Mouse (Mus musculus) myocyte (in vitro differentiated cells): ENCODE measurements around the gene Baz2b. TPM values are rescaled to one million over a fixed set of nuclear protein-coding genes. Genes with fewer than 3 reads are reported as not detected.

Experiments used
- H3K27me3 ChIP-seq: one replicate; pipeline ENCODE4 v1.6.1; 2011; ENCODE audit not compliant: control insufficient read depth, insufficient read depth, insufficient read length
- H3K36me3 ChIP-seq: one replicate; pipeline ENCODE4 v1.6.1; 2011; ENCODE audit not compliant: control insufficient read depth, insufficient read depth
- H3K4me2 ChIP-seq: one replicate; pipeline ENCODE4 v1.6.1; 2011; ENCODE audit warnings: low read depth, control low read depth
- H3K4me3 ChIP-seq: one replicate; pipeline ENCODE4 v1.5.1; 2011; ENCODE audit warnings: mild to moderate bottlenecking, control low read depth, moderate library complexity
- H3K79me2 ChIP-seq: one replicate; pipeline ENCODE4 v1.6.1; 2011; ENCODE audit not compliant: control insufficient read depth, insufficient read depth
- H3ac ChIP-seq: one replicate; pipeline ENCODE4 v1.6.1; 2011; ENCODE audit not compliant: control insufficient read depth, insufficient read length
- CEBPB ChIP-seq: IDR thresholded peaks from 2 replicates; pipeline ENCODE4 v1.6.1; 2011; ENCODE audit warnings: mild to moderate bottlenecking, moderate library complexity; ENCODE audit not compliant: poor library complexity, insufficient read depth, severe bottlenecking
- E2F4 ChIP-seq: IDR thresholded peaks from one replicate; pipeline ENCODE4 v1.6.1; 2011; ENCODE audit warnings: mild to moderate bottlenecking, control low read depth, moderate library complexity; ENCODE audit not compliant: insufficient read depth
- MAX ChIP-seq: IDR thresholded peaks from one replicate; pipeline ENCODE4 v1.6.1; 2011; ENCODE audit warnings: low read depth, mild to moderate bottlenecking, control low read depth
- MYOD1 ChIP-seq, 3 experiments: IDR thresholded peaks; one replicate each; pipeline ENCODE4 v1.6.1; 2011; ENCODE audit warnings: control low read depth in 2 of 3, low read depth in 2 of 3, mild to moderate bottlenecking in 2 of 3, moderate library complexity in 1 of 3; ENCODE audit not compliant: insufficient read length in 2 of 3, control insufficient read depth in 1 of 3
- MYOG ChIP-seq, 3 experiments: IDR thresholded peaks; one replicate each; pipeline ENCODE4 v1.6.1; 2011; ENCODE audit warnings: control low read depth in 2 of 3, low read depth in 2 of 3, mild to moderate bottlenecking in 2 of 3; ENCODE audit not compliant: insufficient read length in 2 of 3, control insufficient read depth in 1 of 3, insufficient read depth in 1 of 3
- POLR2A ChIP-seq: IDR thresholded peaks from one replicate; pipeline ENCODE4 v1.6.1; 2011; ENCODE audit warnings: low read depth, mild to moderate bottlenecking, control low read depth, moderate library complexity; ENCODE audit not compliant: insufficient read length
- POLR2AphosphoS2 ChIP-seq: IDR thresholded peaks from one replicate; pipeline ENCODE4 v1.6.1; 2011; ENCODE audit warnings: low read depth, control low read depth; ENCODE audit not compliant: insufficient read length
- REST ChIP-seq: IDR thresholded peaks from one replicate; pipeline ENCODE4 v1.6.1; 2011; ENCODE audit warnings: mild to moderate bottlenecking, control low read depth, moderate library complexity; ENCODE audit not compliant: insufficient read depth, insufficient read length
- SRF ChIP-seq: IDR thresholded peaks from one replicate; pipeline ENCODE4 v1.6.1; 2011; ENCODE audit warnings: low read depth; ENCODE audit not compliant: control insufficient read depth, insufficient read length
- TCF12 ChIP-seq: IDR thresholded peaks from one replicate; pipeline ENCODE4 v1.6.1; 2011; ENCODE audit warnings: mild to moderate bottlenecking, control low read depth; ENCODE audit not compliant: poor library complexity, insufficient read depth, severe bottlenecking
- TCF3 ChIP-seq: IDR thresholded peaks from one replicate; pipeline ENCODE4 v1.6.1; 2011; ENCODE audit warnings: low read depth, control low read depth; ENCODE audit not compliant: insufficient read length
- USF1 ChIP-seq: IDR thresholded peaks from one replicate; pipeline ENCODE4 v1.6.1; 2011; ENCODE audit warnings: low read depth, mild to moderate bottlenecking, control low read depth, moderate library complexity
- polyA plus RNA-seq: library from polyadenylated mRNA; unstranded; fragments of >200 nt; fragmentation: generic; extraction: Trizol; gene quantifications from one replicate; pipeline ENCODE4 v1.2.1, GENCODE M21; 2012; ENCODE audit warnings: missing spikeins

The Baz2b gene
- polyA plus RNA-seq, 1 experiment: 11.8 TPM

DNA sequence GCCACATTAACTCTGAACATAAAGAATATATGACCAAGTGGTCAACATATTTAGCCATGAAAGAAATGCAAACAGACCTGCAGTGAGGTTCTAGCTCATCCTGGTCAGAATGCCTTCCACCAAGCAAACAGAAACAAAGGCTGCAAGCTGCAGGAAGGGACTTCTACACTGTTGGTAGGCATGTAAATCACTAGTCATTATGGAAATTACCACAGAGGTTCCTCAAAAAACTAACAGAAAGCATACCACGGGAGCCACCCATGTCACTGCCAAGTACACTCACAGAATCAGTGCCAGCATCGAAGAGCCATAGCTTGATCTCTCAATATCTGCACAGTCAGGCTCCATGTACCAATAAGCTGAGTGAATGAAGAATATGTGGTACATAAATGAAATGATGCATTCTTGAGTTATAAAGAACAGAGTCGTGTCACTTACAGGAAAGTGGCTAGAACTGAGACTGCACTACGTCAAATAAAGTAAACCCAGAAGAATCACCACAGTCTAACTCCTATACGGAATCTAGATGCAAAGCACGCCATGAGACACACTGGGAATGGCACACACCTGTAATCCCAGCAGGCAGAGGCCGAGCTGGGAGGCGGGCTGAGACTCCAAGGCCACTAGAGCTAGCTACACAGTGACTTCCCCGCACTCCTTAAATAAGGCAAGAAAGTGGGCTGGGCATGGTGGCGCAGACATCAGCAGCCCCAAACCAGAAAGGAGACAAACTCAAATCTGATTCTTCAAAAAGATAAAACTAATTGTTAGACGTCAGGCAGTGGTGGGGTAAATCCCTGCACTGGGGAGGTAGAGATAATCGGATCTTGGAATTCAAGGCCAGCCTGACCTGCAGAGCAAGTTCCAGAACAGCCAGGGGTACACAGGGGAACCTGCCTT lies 95.7 kb downstream of the Baz2b start:
- H3K36me3 ChIP-seq: peaks cover 3% of the 10 kb centered on the region
- H3K79me2 ChIP-seq: peaks cover 83% of the 10 kb centered on the region
- no peak overlapping the region for H3K4me2 ChIP-seq
- H3K27me3 ChIP-seq: no peaks in the 10 kb centered on the region
- TF ChIP-seq MYOG (IDR thresholded peaks at IDR 0.05; ENCODE audit: control insufficient read depth in 1 of 3, insufficient read depth in 1 of 3, insufficient read length in 2 of 3, low read depth in 2 of 3) (no peak), POLR2AphosphoS2 (no peak), SRF (no peak), TCF3 (no peak)
- H3K4me3 ChIP-seq: no peak overlapping the region
- H3ac ChIP-seq: no peak overlapping the region

DNA sequence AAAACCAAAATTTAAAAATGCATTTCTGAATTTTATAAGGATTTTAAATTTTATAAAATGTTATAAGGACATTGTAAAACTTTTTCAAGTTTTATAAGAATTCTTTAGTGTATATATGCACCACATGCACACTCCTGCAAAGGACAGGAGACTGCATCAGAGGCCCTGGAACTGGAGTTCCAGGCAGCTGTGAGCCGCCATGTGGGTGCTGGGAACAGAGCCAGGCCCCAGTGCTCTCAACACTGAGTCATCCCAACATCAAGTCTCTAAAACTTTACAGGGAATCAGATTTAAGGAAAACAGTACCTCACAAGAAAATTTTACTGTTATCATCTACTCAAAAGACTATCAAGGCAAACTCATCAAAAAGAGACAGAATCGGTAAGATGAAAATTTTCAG lies 97.5 kb downstream of the Baz2b start:
- H3K79me2 ChIP-seq: peaks cover 82% of the 10 kb centered on the region
- TF ChIP-seq MAX (no peak), REST (no peak), MYOD1 (IDR thresholded peaks at IDR 0.05; ENCODE audit: control insufficient read depth in 1 of 3, insufficient read length in 2 of 3, low read depth in 2 of 3) (peak in 1 of 3 experiments; percentile 15), MYOG (IDR thresholded peaks at IDR 0.05; ENCODE audit: control insufficient read depth in 1 of 3, insufficient read depth in 1 of 3, insufficient read length in 2 of 3, low read depth in 2 of 3) (peak in 1 of 3 experiments; percentile 25), SRF (no peak)
- H3K4me2 ChIP-seq: no peak overlapping the region
- H3K36me3 ChIP-seq: peaks cover 8% of the 10 kb centered on the region
- H3ac ChIP-seq: no peak overlapping the region
- no peak overlapping the region for H3K4me3 ChIP-seq
- H3K27me3 ChIP-seq: no peaks in the 10 kb centered on the region

DNA sequence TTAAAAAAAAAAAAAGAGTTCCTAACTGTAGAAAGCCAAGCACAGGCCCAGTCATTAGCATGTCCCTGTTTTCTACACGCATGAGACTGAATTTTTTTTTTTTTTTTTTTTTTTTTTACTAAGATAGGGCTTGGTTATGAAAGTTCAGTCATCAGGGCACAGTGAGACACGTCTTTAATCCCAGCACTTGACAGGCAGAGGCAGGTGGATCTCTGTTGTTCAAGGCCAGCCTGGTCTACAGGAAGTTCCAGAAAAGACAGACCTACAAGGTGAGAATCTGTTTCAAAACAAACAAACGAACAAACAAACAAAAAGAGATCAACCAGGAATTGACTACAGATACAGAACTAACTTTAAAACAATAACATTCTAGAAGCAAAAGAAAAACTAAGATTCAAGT lies 100.6 kb downstream of the Baz2b start:
- peaks cover 5% of the 10 kb centered on the region for H3K36me3 ChIP-seq
- peaks cover 61% of the 10 kb centered on the region for H3K79me2 ChIP-seq
- no peak overlapping the region for H3K4me2 ChIP-seq
- TF ChIP-seq TCF12: no peak
- TF ChIP-seq SRF: no peak
- no peak for TF ChIP-seq POLR2AphosphoS2
- peak; percentile 80 to 84 (median 82) for TF ChIP-seq MYOD1 (IDR thresholded peaks at IDR 0.05; ENCODE audit: control insufficient read depth in 1 of 3, insufficient read length in 2 of 3, low read depth in 2 of 3)
- TF ChIP-seq E2F4: no peak
- H3K4me3 ChIP-seq: no peak overlapping the region
- H3ac ChIP-seq: no peak overlapping the region
- H3K27me3 ChIP-seq: no peaks in the 10 kb centered on the region

DNA sequence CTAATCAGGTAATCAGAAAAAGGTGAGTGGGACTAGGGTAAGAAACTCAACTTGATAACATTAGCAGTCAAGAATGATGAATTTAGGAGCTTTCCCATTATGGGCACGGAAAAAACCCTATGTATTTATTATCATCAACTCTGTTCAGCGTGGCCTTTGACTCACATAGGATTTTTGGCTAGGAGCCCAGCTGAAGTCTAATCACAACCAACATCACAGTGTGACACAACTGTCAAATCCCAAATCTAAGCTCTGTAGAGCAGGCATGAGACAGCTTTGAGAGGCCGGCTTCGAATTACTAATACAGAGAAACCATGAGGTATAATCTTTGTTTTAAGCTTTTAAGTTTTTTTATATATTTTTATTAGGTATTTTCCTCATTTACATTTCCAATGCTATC lies 113.0 kb downstream of the Baz2b start:
- no peak overlapping the region for H3K4me2 ChIP-seq
- H3ac ChIP-seq: no peak overlapping the region
- no peak for TF ChIP-seq POLR2A
- TF ChIP-seq REST: no peak
- no peak for TF ChIP-seq TCF3
- TF ChIP-seq MYOD1 (IDR thresholded peaks at IDR 0.05; ENCODE audit: control insufficient read depth in 1 of 3, insufficient read length in 2 of 3, low read depth in 2 of 3): no peak
- no peaks in the 10 kb centered on the region for H3K36me3 ChIP-seq
- no peaks in the 10 kb centered on the region for H3K27me3 ChIP-seq
- no peak overlapping the region for H3K4me3 ChIP-seq
- peaks cover 28% of the 10 kb centered on the region for H3K79me2 ChIP-seq

DNA sequence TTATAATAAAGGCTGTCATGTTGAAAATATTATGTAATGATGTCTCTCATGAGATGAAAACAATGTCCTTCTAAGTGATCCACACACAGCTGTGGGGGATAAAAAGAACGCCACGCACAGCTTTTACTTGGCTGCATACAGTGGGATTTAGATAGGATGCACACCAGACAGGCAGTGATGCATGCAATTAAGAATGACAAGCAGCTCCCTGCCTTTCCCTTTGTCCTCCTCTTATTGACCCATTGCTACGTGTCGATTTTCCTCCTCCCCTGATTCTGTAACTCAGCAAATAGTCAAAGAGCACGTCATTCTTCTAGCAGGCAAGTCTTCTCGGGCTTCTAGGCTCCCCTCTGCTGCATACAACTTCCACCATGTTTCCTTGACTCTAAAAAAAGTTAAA lies 119.4 kb downstream of the Baz2b start:
- no peak for TF ChIP-seq SRF
- TF ChIP-seq MAX: no peak
- no peak for TF ChIP-seq USF1
- no peak for TF ChIP-seq MYOG (IDR thresholded peaks at IDR 0.05; ENCODE audit: control insufficient read depth in 1 of 3, insufficient read depth in 1 of 3, insufficient read length in 2 of 3, low read depth in 2 of 3)
- TF ChIP-seq MYOD1 (IDR thresholded peaks at IDR 0.05; ENCODE audit: control insufficient read depth in 1 of 3, insufficient read length in 2 of 3, low read depth in 2 of 3): no peak
- no peak for TF ChIP-seq REST
- no peak for TF ChIP-seq TCF3
- TF ChIP-seq E2F4: no peak
- no peak for TF ChIP-seq TCF12
- no peak for TF ChIP-seq POLR2AphosphoS2
- TF ChIP-seq CEBPB: no peak
- TF ChIP-seq POLR2A: no peak
- Histone ChIP-seq H3K4me3 (no peak overlapping the region), H3K27me3 (no peaks in the 10 kb centered on the region), H3K4me2 (no peak overlapping the region), H3ac (no peak overlapping the region), H3K36me3 (no peaks in the 10 kb centered on the region), H3K79me2 (peaks cover 53% of the 10 kb centered on the region)
